Mouse (Mus musculus) megakaryocyte, adult 5-6 weeks (primary cell): ENCODE data around the gene Hoxc9. TPM values are rescaled to one million over a fixed set of nuclear protein-coding genes. Genes with fewer than 3 reads are reported as not detected.

Experiments
- ATAC-seq: 2 replicates; pipeline ENCODE4 v1.8.0; 2016; ENCODE audit warnings: mild to moderate bottlenecking, inconsistent platforms; ENCODE audit not compliant: poor library complexity, severe bottlenecking
- total RNA-seq, 2 experiments: library from RNA; stranded (forward) in 1 of 2; stranded (reverse) in 1 of 2; fragments of 153-499, 151-499 nt in 1 of 2; fragments of 221-1000, 200-1000 nt in 1 of 2; gene quantifications; 2 replicates each; pipeline versions ENCODE4 v1.2.3 to v1.2.4; 2015 to 2017

Hoxc9 gene
- total RNA-seq, 2 experiments from 2014 or later, result not detected

GRCm38 (mm10) chr15:102998608-102999182 lies 22.5 kb downstream of the Hoxc9 start:
- ATAC-seq, result no peak

- 0 out of 2 replicates have a peak, but pooled peaks have one; percentile 33 for ATAC-seq
Observed at GRCm38 (mm10) chr15:102999183-102999831, 23.1 kb downstream of the Hoxc9 start.

GRCm38 (mm10) chr15:102999955-103000354 lies 23.7 kb downstream of the Hoxc9 start:
- ATAC-seq, result no peak

GRCm38 (mm10) chr15:103000501-103000901 lies 24.3 kb downstream of the Hoxc9 start:
- no peak for ATAC-seq

GRCm38 (mm10) chr15:103001370-103001769 lies 25.1 kb downstream of the Hoxc9 start:
- no peak for ATAC-seq

- ATAC-seq, result no peak
Observed at GRCm38 (mm10) chr15:103002156-103002555, 25.9 kb downstream of the Hoxc9 start.

- no peak for ATAC-seq
Observed at GRCm38 (mm10) chr15:103002821-103003448, 26.7 kb downstream of the Hoxc9 start.

GRCm38 (mm10) chr15:103005308-103005707 lies 29.1 kb downstream of the Hoxc9 start:
- ATAC-seq, result no peak

GRCm38 (mm10) chr15:103005797-103006196 lies 29.6 kb downstream of the Hoxc9 start:
- ATAC-seq, result no peak

GRCm38 (mm10) chr15:103006326-103006725 lies 30.1 kb downstream of the Hoxc9 start:
- ATAC-seq, result no peak

- ATAC-seq, result no peak
Observed at GRCm38 (mm10) chr15:103009265-103010111, 33.2 kb downstream of the Hoxc9 start.

- no peak for ATAC-seq
Observed at GRCm38 (mm10) chr15:103010112-103010846, 34.0 kb downstream of the Hoxc9 start.

- no peak for ATAC-seq
Observed at GRCm38 (mm10) chr15:103010847-103011555, 34.8 kb downstream of the Hoxc9 start.

- peak; percentile 30; the same call in 1 of the 2 replicates for ATAC-seq
Observed at GRCm38 (mm10) chr15:103011928-103012486, 35.8 kb downstream of the Hoxc9 start.

- 0 out of 2 replicates have a peak, but pooled peaks have one; percentile 45 for ATAC-seq
Observed at GRCm38 (mm10) chr15:103013238-103013984, 37.2 kb downstream of the Hoxc9 start.

- no peak for ATAC-seq
Observed at GRCm38 (mm10) chr15:103014166-103015008, 38.1 kb downstream of the Hoxc9 start.

- ATAC-seq, result no peak
Observed at GRCm38 (mm10) chr15:103015009-103015399, 38.8 kb downstream of the Hoxc9 start.
